Mouse (Mus musculus): ENCODE measurements around the gene Gja5. TPM values are rescaled to one million over a fixed set of nuclear protein-coding genes. Genes with fewer than 3 reads are reported as not detected.
A peak's percentile ranks its signal among the peaks of the same experiment; 100 is the strongest.

Gene Gja5
- total RNA-seq (2021): 10 to 100 TPM; 12.2 to 18.4 TPM
- long read RNA-seq, experiment 1, transcript Gja5-201 (2 exons, 3,109 nt): major isoform, 10 of 15 reads
- long read RNA-seq, experiment 1, partial matches to known transcripts: 5 of 15 reads
- long read RNA-seq, experiment 1, other reads (novel, unspliced or antisense): 0 of 15 reads
- long read RNA-seq, experiment 2, transcript Gja5-201 (2 exons, 3,109 nt): major isoform, 8 of 14 reads
- long read RNA-seq, experiment 2, partial matches to known transcripts: 4 of 14 reads
- long read RNA-seq, experiment 2, other reads (novel, unspliced or antisense): 1 of 14 reads

DNA sequence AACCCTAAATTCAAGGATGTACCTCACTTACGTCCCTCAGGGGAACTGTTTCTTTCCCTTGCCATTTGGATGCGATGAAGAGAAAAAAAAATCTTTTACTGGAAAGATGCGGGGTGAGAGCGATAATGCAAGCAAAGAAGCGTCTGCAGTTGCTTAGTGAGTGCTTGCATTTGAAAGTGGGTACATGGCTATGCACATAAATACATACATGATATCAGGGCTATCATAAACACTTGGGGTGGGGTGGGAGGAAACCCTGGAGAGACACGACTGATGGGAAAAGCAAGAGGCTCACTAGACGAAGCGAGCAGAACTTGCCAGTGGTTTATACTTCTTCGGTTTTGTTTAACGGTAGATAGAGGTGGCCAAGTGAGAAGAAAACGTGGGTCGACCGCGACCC lies at the start of gene Gja5:
TSS of gene Gja5 (plus strand) at position 301 of the 400 bp plus-strand sequence.
- intact Hi-C loops (cut with DNase I): loop anchor here (5.0 kb wide), 1 partner anchor 87 kb away; no protein-coding TSS in a partner anchor
- no peak for DNase-seq

DNA sequence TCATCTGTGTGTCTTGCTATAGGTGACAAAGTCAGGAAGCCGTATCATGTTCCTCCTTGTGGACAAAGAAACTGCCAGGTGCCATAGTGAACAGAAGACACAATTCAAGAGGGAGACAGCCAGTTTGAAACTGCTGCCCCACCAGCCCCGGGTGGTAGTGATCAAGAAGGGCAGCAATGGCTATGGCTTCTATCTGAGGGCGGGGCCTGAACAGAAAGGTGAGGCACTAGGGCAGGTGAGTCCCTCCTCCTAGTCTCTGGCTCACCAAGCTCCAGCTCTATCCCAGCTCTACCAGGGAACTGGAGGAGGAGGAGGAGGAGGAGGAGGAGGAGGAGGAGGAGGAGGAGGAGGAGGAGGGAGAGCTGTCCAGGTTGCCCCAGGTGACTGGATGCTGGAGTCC lies 48.7 kb upstream of the Gja5 start:
- DNase-seq: no peak
- intact Hi-C loops (cut with DNase I): no loop called here

DNA sequence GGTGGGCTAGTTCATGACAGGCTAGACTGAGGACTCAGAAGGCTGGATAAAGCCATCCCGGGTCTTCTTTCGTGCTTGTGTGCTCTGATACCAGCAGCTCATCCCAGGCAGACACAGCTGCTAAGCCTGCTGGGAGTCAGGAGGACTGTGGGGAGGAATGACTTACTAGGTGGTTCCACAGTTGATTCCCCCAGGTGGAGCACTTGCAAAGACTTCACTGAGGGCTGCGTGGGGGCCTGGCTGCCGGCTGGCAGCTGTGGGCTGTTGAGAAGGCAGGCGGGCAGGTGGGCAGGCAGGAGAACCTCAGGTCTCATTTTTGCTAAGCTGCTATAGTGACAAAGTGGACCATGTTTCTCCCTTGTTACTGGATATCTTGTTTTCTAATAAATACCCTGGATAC lies 44.0 kb upstream of the Gja5 start:
- DNase-seq: no peak
- intact Hi-C loops (cut with DNase I): no loop called here

DNA sequence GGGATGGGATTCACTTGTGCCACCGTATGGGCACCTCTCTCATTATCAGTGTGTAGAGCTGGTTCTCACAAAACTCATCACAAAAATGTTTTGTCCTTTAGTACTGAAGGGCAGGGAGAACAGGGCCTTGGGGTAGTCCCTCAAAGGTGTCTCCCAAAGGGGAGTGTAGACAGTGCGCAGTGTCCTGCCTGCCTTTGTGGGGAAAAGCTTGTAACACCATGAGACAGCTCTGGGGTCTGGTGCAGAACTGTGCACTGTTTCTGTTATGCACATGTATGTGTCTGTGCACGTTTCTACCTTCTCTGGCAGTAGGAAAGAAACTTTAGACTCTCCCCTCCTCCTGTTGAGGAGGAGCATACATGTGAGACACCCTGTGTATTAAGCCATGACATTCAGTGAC lies 36.6 kb upstream of the Gja5 start:
- intact Hi-C loops (cut with DNase I): no loop called here

DNA sequence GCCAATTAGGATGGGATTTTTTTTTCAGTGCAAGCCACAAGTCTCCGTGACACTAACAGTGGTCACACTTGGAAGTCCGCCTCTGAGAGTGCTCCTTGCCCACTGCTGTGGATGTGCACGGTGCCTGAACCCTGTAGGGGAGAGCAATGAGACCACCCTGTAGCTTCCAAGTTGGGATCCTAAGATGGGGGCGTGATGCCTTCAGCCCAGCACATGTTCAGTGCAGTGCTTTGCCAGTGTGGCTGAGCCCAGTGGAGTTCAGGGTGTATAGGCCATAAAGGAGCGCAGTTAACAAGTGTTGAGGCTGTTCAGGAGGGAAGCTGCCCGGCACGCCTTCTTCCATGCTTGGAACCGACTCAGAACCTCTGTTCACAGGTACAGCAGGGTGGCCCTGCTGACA lies 35.9 kb upstream of the Gja5 start:
- DNase-seq: no peak
- intact Hi-C loops (cut with DNase I): no loop called here

More for the DNA sequence above, 36.6 kb upstream of the Gja5 start:
- no peak for DNase-seq

DNA sequence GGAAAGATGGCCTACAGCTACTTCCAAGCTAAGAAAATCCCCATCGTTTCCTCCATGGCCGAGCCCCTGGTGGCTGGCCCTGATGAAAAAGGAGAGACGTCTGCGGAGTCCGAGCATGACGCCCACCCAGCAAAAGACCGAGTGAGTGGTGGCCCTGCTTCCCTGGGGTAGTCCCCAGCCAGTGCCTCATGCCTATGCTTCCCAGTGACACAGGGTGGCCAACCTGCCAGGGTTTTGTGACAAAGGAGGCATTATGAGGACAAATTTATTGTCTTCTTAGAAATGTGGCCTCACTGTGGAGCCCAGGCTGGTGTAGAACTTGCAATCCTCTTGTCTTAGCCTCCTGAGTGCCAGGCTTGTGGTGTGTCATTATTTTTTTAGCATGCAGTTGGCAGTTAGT lies 35.4 kb upstream of the Gja5 start:
- intact Hi-C loops (cut with DNase I): no loop called here
- no peak for DNase-seq

DNA sequence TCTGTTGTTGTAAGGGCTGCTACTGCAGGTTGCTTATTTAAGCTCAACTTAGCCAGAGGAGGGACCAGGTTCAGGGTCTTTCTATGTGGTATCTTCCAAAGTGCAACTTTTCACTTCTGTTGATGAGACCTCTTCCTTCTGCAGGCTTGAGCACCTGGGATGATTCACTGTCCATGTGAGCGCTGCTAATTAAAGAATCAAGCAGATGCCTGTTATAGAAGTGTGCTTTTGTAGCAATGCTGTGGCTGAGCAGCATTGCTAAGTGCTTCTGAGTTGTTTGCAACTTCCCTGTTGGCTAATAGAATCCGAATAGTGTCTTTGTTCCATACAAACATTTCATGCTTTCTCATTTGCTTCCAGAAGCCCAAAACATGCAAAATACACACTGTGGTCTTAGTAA lies 34.2 kb upstream of the Gja5 start:
- DNase-seq: no peak
- intact Hi-C loops (cut with DNase I): no loop called here

DNA sequence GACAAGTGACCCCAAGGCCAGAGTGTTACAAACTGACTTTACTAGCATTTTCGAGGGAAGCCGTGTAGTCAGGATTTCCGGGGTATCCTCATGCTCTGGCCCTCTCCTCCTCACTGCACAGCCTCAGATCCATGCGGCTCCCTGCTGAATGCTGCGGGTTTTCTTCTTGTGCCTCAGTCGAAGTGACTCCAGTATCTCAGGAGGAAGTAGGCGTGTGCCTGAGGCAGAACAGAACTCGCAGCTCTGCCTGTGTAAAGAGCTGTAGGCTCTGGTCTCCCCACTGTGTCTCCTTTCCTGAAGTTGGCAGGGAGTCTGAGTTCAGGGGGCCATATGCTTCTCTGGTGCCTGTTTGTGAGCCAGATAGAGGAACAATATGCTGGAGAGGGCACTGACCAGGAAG lies 33.4 kb upstream of the Gja5 start:
- intact Hi-C loops (cut with DNase I): no loop called here
- no peak for DNase-seq

DNA sequence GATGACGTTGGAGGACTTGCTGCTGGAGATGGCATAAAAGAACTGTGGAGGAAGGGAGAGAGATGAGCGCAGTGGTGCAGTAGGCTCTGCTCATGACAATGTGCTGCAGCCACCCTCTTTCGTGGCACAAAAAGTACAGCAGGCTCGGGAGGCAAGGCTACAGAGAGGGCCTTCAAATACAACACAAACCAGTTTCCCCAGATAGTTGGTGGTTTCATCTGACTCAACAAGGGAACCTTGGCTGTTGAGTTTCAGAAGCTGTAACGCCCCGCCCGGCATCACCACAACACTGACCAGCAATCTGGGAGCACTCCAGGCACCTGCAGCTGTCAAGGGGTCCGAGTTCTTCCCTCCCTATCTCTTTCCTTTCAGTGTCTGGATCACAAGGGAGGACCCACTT lies 32.0 kb upstream of the Gja5 start:
- intact Hi-C loops (cut with DNase I): no loop called here
- DNase-seq: no peak

DNA sequence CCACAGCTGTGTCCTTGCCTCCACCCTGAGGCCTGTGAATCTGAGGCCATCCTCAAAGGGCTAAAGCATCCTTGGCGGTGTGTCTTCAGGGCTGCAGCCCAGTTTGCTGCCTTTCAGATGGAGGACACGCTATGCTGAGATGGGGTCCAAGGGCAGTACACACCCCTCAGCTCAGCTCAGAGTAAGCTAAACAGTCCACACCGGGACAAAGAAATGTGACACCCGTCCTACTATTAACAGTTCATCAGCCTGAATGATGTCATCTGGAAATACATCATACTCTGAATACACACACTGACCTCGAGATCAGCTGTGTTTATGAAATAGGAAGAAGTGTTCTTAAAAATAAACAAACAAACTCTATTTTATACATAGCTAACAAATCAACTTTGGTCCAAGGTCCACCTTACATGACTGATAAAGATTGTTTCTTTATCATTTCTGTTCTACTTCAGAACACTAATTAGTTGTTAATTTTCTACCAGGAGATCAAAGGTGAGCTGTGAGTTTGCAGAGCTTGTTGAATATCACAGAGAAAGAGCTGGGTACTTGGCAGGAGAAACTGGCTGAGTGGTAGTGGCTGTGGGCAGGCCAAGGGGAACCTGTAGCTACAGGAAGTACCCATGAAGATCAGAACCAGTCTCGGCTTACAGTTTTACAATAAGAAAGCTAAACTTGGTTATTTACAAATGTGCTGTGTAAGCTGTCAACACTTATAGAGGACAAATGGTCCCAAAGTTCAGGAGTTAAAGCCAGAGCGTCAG lies 29.5 kb upstream of the Gja5 start:
- DNase-seq: no peak
- intact Hi-C loops (cut with DNase I): no loop called here

DNA sequence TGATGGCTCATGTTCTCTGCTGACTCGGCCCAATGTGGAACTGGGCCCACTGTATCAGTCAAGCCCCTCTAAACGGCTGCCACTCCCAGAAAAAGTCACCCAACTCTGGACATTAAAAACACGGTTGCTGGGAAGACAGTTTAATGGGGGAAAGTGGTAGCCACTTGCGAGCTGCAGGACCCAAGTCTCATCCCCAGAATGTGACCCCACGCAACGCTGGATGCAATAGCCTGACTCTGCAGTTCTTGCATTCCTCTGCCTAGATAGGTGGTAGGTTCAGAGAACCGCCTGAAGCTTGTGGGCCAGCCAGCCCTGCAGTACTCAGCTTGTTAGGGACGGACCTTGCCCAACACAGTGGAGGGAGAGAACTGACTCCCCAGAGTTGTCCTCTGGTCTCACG lies 25.0 kb upstream of the Gja5 start:
- no peak for DNase-seq
- intact Hi-C loops (cut with DNase I): no loop called here

DNA sequence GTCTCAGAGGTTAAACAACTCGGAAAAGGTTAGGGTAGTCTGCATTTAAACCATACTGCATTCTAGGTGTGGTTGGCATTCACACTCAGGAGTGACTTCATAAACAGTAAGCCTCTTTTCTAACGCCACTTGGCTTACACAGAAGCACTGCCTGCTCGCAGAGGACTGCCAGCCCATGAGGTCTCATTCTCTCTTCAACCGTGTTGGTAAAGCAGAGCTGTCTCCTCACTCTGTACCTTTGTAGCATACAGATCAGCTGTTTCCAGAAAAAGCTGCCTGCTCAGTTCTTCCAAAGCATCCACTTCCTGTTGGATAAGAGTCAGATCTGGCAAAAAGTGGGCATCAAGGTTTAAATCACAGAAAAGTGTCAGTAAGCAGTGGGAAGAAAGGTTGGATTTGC lies 24.1 kb upstream of the Gja5 start:
- DNase-seq: no peak
- intact Hi-C loops (cut with DNase I): loop anchor here (10.0 kb wide), 1 partner anchor 146 kb away; no protein-coding TSS in a partner anchor

DNA sequence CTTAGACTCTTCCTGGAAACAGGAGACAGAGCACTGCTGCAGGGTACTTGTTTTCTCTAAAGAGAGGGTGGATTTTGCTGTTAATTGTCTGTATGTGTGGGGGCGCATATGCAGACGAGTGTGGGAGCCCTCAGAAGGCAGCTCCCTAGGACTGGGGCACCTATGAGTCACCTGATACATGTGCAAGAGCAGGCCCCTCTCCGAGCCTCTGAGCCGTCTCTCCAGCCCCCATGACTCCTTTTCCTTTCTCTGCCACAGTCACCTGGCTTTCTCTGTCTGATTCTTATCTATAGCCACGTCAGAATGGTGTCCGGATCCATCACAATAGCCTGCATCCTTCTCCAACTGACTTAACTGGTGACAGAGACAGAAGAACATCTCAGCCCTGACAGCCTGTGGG lies 22.9 kb upstream of the Gja5 start:
- DNase-seq: no peak
- intact Hi-C loops (cut with DNase I): loop anchor here (10.0 kb wide), 1 partner anchor 147 kb away; no protein-coding TSS in a partner anchor

DNA sequence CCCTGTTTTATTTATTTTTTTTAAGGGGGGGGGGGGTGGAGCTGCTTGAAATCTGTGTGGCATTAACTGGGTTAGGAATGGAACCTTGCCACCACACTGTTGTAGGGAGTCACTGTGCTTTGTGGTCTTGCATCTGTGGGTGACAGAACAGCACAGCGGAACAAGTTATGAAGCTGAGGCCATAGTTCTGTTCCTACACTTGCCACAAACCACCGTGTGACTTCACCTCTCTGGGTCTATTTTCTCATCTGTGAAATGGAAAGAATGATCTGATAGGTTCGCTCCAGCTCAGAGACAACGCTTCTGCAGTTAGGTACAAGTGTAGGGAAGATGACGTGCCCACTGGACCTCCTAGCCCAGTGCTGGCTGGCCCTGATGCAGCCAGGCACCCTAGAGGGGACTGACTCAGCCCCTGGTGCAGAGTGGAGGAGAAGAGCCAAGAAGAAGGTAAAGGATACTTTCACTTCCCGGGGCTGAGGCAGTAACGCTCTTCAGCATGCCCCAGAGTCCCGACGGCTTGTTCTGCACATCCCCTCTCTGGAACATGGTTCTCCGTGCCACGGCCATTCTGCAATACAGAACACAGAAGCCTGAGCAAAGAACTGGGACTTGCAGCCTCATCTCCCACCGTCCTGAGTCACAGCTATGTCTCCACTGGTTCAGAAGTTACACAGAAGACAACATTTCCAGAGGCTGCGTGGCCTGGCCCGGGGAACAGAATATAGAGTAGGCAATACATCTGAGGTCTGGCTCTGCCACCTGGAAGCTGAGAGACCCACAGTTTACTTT lies 22.2 kb upstream of the Gja5 start:
- intact Hi-C loops (cut with DNase I): loop anchor here (10.0 kb wide), 1 partner anchor 147 kb away; no protein-coding TSS in a partner anchor
- DNase-seq: no peak

DNA sequence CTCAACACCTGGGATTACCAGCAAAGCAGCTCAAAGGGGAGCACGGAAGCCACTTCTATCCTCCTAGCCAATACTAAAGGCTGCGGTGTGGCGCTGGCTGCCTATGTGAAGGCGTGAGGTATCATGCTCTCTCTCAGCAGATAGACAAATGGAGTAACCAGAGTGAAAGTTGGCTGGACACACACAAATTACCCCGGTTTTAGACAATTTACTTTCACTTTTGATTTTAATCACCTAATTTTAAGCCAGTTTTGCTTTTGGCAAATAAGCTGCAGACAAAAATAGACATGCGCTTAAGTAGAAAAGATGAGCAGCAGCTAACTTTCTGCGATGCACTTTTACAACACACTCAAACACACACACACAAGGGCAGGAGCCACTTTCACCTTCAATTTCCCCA lies 20.8 kb upstream of the Gja5 start:
- no peak for DNase-seq

DNA sequence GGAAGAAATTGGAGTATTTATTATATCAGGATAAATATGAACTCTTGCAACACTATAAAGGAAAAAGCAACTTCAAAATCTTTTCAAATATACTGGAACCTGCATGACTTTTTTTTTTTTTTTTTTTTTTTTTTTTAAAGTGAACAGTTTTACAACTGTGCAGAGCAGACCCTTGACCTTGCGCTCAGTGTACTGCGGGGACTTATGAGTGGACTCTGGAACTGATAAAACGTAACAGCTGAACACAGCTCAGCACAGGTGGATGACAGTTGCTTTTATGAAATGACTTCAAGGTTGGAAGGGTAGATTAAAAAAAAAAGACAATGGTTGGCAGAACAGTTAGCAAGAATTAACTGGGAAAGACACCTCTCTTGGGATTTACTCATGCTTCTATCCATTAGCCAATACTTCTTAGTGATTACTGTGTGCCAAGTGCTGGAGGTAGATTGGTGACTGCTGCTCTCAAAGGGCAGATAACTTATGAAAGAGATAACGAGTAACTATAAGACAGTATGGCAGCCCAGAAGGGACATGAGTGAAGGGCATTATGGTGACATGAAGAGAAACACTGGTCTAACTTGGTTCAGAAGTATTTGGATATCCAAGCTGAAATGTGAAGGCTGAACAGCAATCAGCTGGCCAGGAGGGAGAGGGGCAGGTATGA lies 2.0 kb upstream of the Gja5 start:
- intact Hi-C loops (cut with DNase I): loop anchor here (5.0 kb wide), 1 partner anchor 85 kb away; no protein-coding TSS in a partner anchor
- no peak for DNase-seq

More for the DNA sequence above, 20.8 kb upstream of the Gja5 start:
- intact Hi-C loops (cut with DNase I): loop anchor here (10.0 kb wide), 1 partner anchor 149 kb away; no protein-coding TSS in a partner anchor

DNA sequence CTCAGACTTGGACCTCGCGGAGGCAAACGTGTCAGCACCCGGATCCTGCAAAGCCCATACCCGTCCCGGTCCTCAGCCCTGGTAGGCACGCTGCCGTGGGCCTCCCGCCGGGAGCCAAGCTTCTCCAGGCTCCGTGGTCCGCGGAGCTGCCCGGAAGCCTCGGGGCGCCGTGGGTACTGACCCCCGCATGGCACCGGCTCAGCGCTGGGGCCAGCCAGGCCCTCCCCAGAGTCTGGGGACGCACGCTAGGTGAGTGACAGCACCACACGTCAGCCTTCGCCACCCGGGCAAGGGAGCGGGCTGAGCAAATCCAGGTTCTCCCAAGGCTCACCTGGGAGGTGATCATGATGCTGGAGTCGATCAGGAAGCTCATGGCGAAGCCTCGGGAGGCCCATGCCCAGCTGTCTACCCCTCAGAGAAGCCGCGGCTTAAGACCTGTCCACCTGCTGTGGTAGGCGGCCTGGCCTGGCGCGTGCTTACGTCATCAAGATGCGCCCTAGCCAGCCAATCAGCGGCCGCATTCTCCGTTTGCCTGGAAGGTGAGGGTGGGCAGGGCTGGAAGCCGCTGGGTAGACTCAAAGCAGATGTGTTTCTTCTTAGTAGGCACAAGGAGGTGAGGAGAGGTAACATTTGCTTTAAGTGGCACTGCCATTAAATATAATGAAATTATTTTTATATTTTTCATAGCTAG lies 503 bp downstream of the Gja5 start, which contains the start of gene Gpr89:
TSS of gene Gpr89 (minus strand) at position 496 of the 691 bp plus-strand sequence.
- intact Hi-C loops (cut with DNase I): loop anchor here (5.0 kb wide), 1 partner anchor 88 kb away; no protein-coding TSS in a partner anchor
- peak; percentile 87 to 95 for DNase-seq

DNA sequence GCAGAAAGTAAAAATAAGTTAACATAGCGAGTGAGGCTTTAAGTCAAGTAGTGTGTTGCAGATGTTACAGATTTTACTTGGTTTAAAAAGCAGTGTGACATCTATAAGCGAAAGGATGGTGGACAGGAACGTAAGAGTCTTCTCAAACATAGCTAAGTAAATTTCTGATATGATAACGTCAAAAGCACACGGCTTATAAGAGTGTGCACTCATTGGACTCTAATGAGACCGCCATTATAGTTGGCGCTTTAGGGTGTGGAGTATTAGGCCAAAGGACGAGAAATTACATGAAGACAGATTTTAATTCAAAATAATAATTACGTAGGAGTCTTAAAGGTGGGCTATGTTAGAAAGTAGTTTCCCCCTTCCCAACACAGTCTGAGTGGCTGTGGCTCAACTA lies 1.1 kb downstream of the Gja5 start:
- intact Hi-C loops (cut with DNase I): no loop called here
- DNase-seq: no peak

DNA sequence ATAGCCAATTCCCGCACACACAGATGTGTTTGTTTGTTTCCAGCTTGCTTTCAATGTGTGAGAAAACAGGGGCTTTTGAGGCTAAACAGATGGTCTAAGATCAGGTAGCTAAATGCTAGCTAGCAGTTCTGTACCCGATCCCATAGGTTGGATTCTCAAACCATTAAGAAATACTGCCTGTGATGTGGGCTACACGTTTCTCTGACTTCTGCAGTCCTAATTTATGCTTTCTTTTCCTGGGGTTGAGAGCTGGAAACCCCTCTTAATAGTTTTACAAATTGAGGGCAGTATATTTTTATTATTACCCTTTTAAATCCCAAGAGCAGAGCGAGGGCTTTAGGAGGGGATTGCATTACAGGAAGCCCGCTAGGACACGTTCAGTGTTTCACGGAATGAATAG lies 16.5 kb downstream of the Gja5 start:
- intact Hi-C loops (cut with DNase I): no loop called here
- no peak for DNase-seq

DNA sequence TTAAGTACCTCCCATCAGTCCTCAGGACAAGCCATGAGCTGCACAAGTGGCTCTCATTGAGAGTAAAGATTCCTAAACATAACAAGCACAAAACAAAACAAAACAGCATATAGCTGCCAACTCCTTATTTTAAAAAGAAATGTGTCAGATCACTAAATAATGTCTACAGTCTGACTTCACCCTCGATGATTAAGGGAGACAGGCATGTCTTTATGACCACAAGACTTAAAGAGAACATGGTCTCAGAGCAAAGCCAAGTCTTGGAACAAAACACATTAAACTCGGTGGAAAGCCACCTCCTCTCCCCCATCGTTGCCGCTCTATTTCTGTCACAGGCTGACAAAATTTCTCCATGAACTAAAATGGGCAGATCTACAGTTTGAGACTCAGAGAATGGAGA lies 20.1 kb downstream of the Gja5 start:
- intact Hi-C loops (cut with DNase I): no loop called here

More for the DNA sequence above, 20.1 kb downstream of the Gja5 start:
- DNase-seq: no peak
